ENCODE assay signal across 22 mouse cellular contexts in genomic region chr1:177475542-177476197, GRCm38 (mm10). TPM values are rescaled to one million over a fixed set of nuclear protein-coding genes. Genes with fewer than 3 reads are reported as not detected.
DNase-seq lines count a peak whose midpoint lies in the region; ATAC-seq and TF ChIP-seq lines count a peak whose summit lies in the region.
"Had no signal": no experiment of that assay in that cellular context is flagged by ENCODE, and none has a peak within 500 bp of the region (broad histone marks: within the 10 kb centered on the region; RNA-seq: fewer than 3 reads in every experiment).

No protein-coding gene starts in this region.

- no peak for DNase-seq in liver, embryonic 13.5 days
- DNase-seq in liver: no peak
- peak; percentile 32 for DNase-seq in liver, postnatal 0 days
- peak; percentile 17 for DNase-seq in stomach, postnatal 0 days (ENCODE audit: low spot score)
- DNase-seq in gastrocnemius, adult 2 months: no peak
- no peak for DNase-seq in gastrocnemius, postnatal 4 days (ENCODE audit: low spot score in 2 of 2)
- DNase-seq: adrenal gland, adult 2 months; adrenal gland, postnatal 25 days; cerebellum, adult 2 months; cerebellum, postnatal 14 days; embryo, embryonic 11 days; gastrocnemius, postnatal 14 days; heart, postnatal 10 days; heart, postnatal 4 days had no signal

- TF ChIP-seq EP300 in liver, postnatal 0 days (IDR thresholded peaks at IDR 0.05; ENCODE audit: low read depth): no peak; the same call in 1 of the 2 replicates
- no peak for TF ChIP-seq EP300 in stomach, postnatal 0 days (optimal IDR thresholded peaks at IDR 0.05)

- TF ChIP-seq CTCF in liver, postnatal 0 days (IDR thresholded peaks at IDR 0.05; ENCODE audit: low read depth): peak; percentile 28; the same call in 1 of the 2 replicates
- TF ChIP-seq CTCF in stomach, postnatal 0 days (IDR thresholded peaks at IDR 0.05; ENCODE audit: low read depth): peak; percentile 23; the same call in 1 of the 2 replicates
- no peak for TF ChIP-seq CTCF in gastrocnemius, adult 2 months (IDR thresholded peaks at IDR 0.05)

- peak; percentile 52; the same call in 1 of the 2 replicates for ATAC-seq in liver, embryonic 13.5 days (ENCODE audit: low read depth)
- peak; percentile 89 for ATAC-seq in intestine, embryonic 16.5 days
- ATAC-seq in liver, postnatal 0 days: peak; percentile 88
- ATAC-seq in stomach, postnatal 0 days (ENCODE audit: low FRiP score, low TSS enrichment): no peak
- ATAC-seq: forebrain, embryonic 15.5 days; hindbrain, embryonic 16.5 days had no signal

- WGBS in liver, embryonic 13.5 days (ENCODE audit: insufficient replicate concordance): 70% methylated on average over 13 of the region's 13 CpGs
- WGBS in intestine, embryonic 16.5 days: 62% methylated on average over 13 of the region's 13 CpGs
- WGBS in liver, postnatal 0 days (ENCODE audit: insufficient replicate concordance): 57% methylated on average over 13 of the region's 13 CpGs
- WGBS in stomach, postnatal 0 days: 54% methylated on average over 13 of the region's 13 CpGs

- no peaks in the 10 kb centered on the region for H3K9me3 ChIP-seq in liver, embryonic 13.5 days (replicated peaks)
- no peaks in the 10 kb centered on the region for H3K9me3 ChIP-seq in intestine, embryonic 16.5 days (ENCODE audit: control insufficient read depth, low read length)
- H3K9me3 ChIP-seq in liver, postnatal 0 days (ENCODE audit: low read length): no peaks in the 10 kb centered on the region
- no peaks in the 10 kb centered on the region for H3K9me3 ChIP-seq in stomach, postnatal 0 days (ENCODE audit: control insufficient read depth, low read length)
- H3K9me3 ChIP-seq: embryonic facial prominence, embryonic 15.5 days; forebrain, embryonic 10.5 days; forebrain, embryonic 15.5 days; heart, embryonic 10.5 days; hindbrain, embryonic 12.5 days had no signal

- intact Hi-C loops in gastrocnemius, adult 2 months (cut with DNase I): no loop called here

- no peaks in the 10 kb centered on the region for H3K36me3 ChIP-seq in liver, embryonic 13.5 days
- no peaks in the 10 kb centered on the region for H3K36me3 ChIP-seq in intestine, embryonic 16.5 days (ENCODE audit: control insufficient read depth, insufficient read depth, low read length)
- H3K36me3 ChIP-seq in liver, postnatal 0 days (replicated peaks; ENCODE audit: insufficient read depth, low read length): no peaks in the 10 kb centered on the region
- H3K36me3 ChIP-seq in stomach, postnatal 0 days (ENCODE audit: control insufficient read depth, insufficient read depth, low read length): no peaks in the 10 kb centered on the region
- H3K36me3 ChIP-seq: embryonic facial prominence, embryonic 15.5 days; forebrain, embryonic 10.5 days; forebrain, embryonic 15.5 days; heart, embryonic 10.5 days; hindbrain, embryonic 12.5 days had no signal

- H3K4me2 ChIP-seq in liver, embryonic 13.5 days: no peak overlapping the region
- peak overlapping the region; percentile 30 for H3K4me2 ChIP-seq in intestine, embryonic 16.5 days (ENCODE audit: low read depth, low read length)
- no peak overlapping the region for H3K4me2 ChIP-seq in liver, postnatal 0 days (ENCODE audit: low read depth, low read length)
- H3K4me2 ChIP-seq in stomach, postnatal 0 days (replicated peaks; ENCODE audit: low read depth): no peak overlapping the region
- H3K4me2 ChIP-seq: embryonic facial prominence, embryonic 15.5 days; forebrain, embryonic 15.5 days; hindbrain, embryonic 12.5 days had no signal

- H3K27ac ChIP-seq in liver, embryonic 13.5 days: no peak overlapping the region
- H3K27ac ChIP-seq in intestine, embryonic 16.5 days (ENCODE audit: low read length): no peak overlapping the region
- no peak overlapping the region for H3K27ac ChIP-seq in liver, postnatal 0 days (ENCODE audit: low read depth)
- no peak overlapping the region for H3K27ac ChIP-seq in stomach, postnatal 0 days (replicated peaks)
- H3K27ac ChIP-seq in gastrocnemius, adult 2 months: no peak overlapping the region
- H3K27ac ChIP-seq: embryonic facial prominence, embryonic 15.5 days; forebrain, embryonic 10.5 days; forebrain, embryonic 15.5 days; heart, embryonic 10.5 days; hindbrain, embryonic 12.5 days had no signal

- H3K4me1 ChIP-seq in liver, embryonic 13.5 days (replicated peaks): 0 out of 2 replicates have a peak, but pooled peaks cover 4% of the 10 kb centered on the region
- H3K4me1 ChIP-seq in intestine, embryonic 16.5 days (ENCODE audit: control insufficient read depth, insufficient read depth, low read length): peaks cover 6% of the 10 kb centered on the region; the same call in 1 of the 2 replicates
- peaks cover 2% of the 10 kb centered on the region; the same call in 1 of the 2 replicates for H3K4me1 ChIP-seq in liver, postnatal 0 days (ENCODE audit: insufficient read depth)
- H3K4me1 ChIP-seq in stomach, postnatal 0 days (replicated peaks; ENCODE audit: control insufficient read depth, insufficient read depth): no peaks in the 10 kb centered on the region
- H3K4me1 ChIP-seq: embryonic facial prominence, embryonic 15.5 days; forebrain, embryonic 10.5 days; heart, embryonic 10.5 days; hindbrain, embryonic 12.5 days had no signal

- no peak overlapping the region for H3K9ac ChIP-seq in liver, embryonic 13.5 days
- no peak overlapping the region for H3K9ac ChIP-seq in intestine, embryonic 16.5 days (ENCODE audit: low read depth, low read length)
- no peak overlapping the region for H3K9ac ChIP-seq in liver, postnatal 0 days (replicated peaks)
- no peak overlapping the region for H3K9ac ChIP-seq in stomach, postnatal 0 days (ENCODE audit: low read length)
- H3K9ac ChIP-seq: embryonic facial prominence, embryonic 15.5 days; forebrain, embryonic 15.5 days; hindbrain, embryonic 12.5 days had no signal

- no peak overlapping the region for H3K4me3 ChIP-seq in liver, embryonic 13.5 days (replicated peaks)
- H3K4me3 ChIP-seq in intestine, embryonic 16.5 days (ENCODE audit: low read length): no peak overlapping the region
- no peak overlapping the region for H3K4me3 ChIP-seq in liver, postnatal 0 days (ENCODE audit: low read depth, low read length)
- no peak overlapping the region for H3K4me3 ChIP-seq in stomach, postnatal 0 days (ENCODE audit: low read depth, low read length)
- no peak overlapping the region for H3K4me3 ChIP-seq in gastrocnemius, adult 2 months
- H3K4me3 ChIP-seq: embryonic facial prominence, embryonic 15.5 days; erythroblast, embryonic 14.5 days; forebrain, embryonic 10.5 days; forebrain, embryonic 15.5 days; heart, embryonic 10.5 days; hindbrain, embryonic 12.5 days had no signal

- H3K27me3 ChIP-seq in liver, embryonic 13.5 days: no peaks in the 10 kb centered on the region
- H3K27me3 ChIP-seq in intestine, embryonic 16.5 days (replicated peaks; ENCODE audit: control insufficient read depth, insufficient read depth, low read length): no peaks in the 10 kb centered on the region
- H3K27me3 ChIP-seq in liver, postnatal 0 days (ENCODE audit: insufficient read depth, low read length): no peaks in the 10 kb centered on the region
- no peaks in the 10 kb centered on the region for H3K27me3 ChIP-seq in stomach, postnatal 0 days (ENCODE audit: control insufficient read depth, insufficient read depth, low read length)
- H3K27me3 ChIP-seq: embryonic facial prominence, embryonic 15.5 days; forebrain, embryonic 15.5 days; hindbrain, embryonic 12.5 days had no signal

RNA-seq across cellular contexts. Expression of gene Zbtb18, which starts 33.5 kb away (rescaled TPM):
- polyA plus RNA-seq in liver, embryonic 13.5 days (2015; fragmentation: Nextera tagmentation; extraction: Ambion mirVana): 0.41 and 0.82 TPM in 2 replicates
- 1.1 and 1.3 TPM in 2 replicates for polyA plus RNA-seq in intestine, embryonic 16.5 days (2015; fragmentation: Nextera tagmentation; extraction: Ambion mirVana)
- 1.5 TPM in 2 replicates for polyA plus RNA-seq in liver, postnatal 0 days (2015; fragmentation: Nextera tagmentation; extraction: Ambion mirVana)
- 1.4 and 1.6 TPM in 2 replicates for polyA plus RNA-seq in stomach, postnatal 0 days (2015; fragmentation: Nextera tagmentation; extraction: Ambion mirVana)
- 100 to 1,000 TPM in 1 of 2 experiments, 10 to 100 TPM in 1; 97.8 to 110 TPM for total RNA-seq in gastrocnemius, adult 2 months (2021)
- total RNA-seq in gastrocnemius, postnatal 4 days (2021): 100 to 1,000 TPM in 1 of 2 experiments, 10 to 100 TPM in 1; 97.8 to 101 TPM

Comparison
In these comparisons a context has a peak if more than half of its experiments do, and no peak if none do; other contexts are left out.
1. DNase-seq: peak in liver, postnatal 0 days (single experiment) and stomach, postnatal 0 days (single experiment); none in liver, embryonic 13.5 days (single experiment), liver (single experiment), gastrocnemius, adult 2 months (single experiment) and gastrocnemius, postnatal 4 days (0 of 2).